Mouse (Mus musculus): ENCODE measurements at regions not wholly inside any gene's neighbourhood (a gene's known extent, or its start where the extent isn't known, plus 50 kb on each side); places are given as distances from the start of the nearest gene placed in this dataset.
"Not testable (repeated sequence)": the region's sequence is repeated elsewhere in the genome, so short reads cannot be mapped to it uniquely, and the experiment has no call there.

GRCm38 (mm10) chr4:131417159-131417748 lies 420.8 kb downstream of the Ptpru start:
- no peak for DNase-seq (ENCODE audit: low spot score in 2 of 2)

- no peak for DNase-seq (ENCODE audit: low spot score in 2 of 2)
Observed at GRCm38 (mm10) chr4:131425311-131425710, 412.8 kb downstream of the Ptpru start.

DNA sequence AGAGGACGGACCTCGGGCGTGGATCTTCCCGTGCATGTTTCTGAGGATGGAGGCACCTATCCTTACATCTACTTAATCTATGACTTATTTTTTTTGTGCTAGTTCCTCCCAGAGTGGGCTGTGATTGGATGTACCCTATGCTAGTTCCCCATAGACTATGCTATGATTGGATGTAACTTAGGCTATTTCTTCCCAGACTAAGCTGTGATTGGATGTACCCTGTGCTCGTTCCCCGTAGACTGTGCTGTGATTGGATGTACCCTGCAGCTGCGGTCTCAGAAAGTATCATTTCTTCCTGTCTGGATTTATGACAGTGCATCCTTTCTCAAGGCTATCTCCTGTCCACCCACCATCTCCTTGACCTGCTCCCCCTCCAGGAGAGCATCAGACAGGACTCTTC lies 410.2 kb downstream of the Ptpru start:
- no peak for DNase-seq (ENCODE audit: low spot score in 2 of 2)

DNA sequence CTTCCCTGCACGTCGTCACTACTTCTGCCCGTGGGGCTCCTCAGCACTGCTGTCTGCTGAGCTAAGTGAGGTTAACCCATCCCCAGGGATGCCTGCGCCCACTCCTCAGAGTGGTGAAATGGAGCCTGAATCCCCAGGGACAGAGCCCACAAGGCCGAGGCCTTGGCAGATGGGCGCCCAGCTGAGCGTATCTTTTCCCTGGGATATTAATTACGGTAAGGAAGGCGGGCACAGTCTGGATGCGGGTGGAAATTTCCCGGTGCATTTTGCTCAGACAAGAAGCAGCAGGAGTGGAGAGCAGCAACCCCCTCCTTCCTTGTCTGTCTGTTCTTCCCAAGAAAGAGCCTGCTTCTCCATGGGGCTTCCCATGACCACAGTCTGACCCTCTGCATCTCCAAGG lies 408.7 kb downstream of the Ptpru start:
- no peak for DNase-seq (ENCODE audit: low spot score in 2 of 2)

DNA sequence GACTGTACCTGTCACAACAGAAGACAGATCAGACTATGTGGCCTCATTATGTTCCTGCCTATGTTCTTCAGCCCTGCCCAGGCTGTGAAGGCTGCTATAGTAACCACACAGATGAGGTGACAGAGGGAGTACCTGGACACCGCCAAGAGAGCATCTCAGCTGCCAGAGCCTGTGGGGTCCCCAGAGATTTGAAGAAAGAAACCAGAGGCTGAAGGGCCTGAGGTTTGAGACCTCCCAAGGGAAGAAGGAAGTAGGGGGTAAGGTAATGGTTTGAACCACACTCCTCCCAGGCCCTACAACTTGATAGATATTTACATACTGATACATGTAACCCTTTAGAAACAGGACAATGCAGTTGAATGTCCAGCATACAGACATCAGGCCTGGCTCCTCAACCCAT lies 407.7 kb downstream of the Ptpru start:
- no peak for DNase-seq (ENCODE audit: low spot score in 2 of 2)

DNA sequence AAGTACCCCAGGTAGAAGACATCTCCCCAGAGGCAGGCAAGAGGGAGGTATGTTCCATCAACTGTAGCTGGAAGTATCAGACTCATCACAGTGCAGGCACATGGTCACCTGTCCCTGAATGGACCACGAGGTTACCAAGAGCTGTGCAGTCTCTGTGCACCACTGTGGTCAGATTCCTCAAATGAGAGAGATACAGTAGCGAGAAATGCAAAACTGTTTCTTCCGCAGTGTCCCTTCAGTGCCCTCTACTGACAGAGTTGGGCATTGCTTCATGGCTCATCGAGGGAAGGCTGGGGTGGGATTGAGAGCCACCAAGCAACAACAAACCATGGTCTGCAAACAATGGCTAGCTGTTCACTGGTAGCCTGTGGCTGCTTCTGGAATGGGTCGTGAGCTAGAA lies 406.9 kb downstream of the Ptpru start:
- DNase-seq (ENCODE audit: low spot score in 2 of 2) = peak in 1 of 2 experiments; percentile 7

DNA sequence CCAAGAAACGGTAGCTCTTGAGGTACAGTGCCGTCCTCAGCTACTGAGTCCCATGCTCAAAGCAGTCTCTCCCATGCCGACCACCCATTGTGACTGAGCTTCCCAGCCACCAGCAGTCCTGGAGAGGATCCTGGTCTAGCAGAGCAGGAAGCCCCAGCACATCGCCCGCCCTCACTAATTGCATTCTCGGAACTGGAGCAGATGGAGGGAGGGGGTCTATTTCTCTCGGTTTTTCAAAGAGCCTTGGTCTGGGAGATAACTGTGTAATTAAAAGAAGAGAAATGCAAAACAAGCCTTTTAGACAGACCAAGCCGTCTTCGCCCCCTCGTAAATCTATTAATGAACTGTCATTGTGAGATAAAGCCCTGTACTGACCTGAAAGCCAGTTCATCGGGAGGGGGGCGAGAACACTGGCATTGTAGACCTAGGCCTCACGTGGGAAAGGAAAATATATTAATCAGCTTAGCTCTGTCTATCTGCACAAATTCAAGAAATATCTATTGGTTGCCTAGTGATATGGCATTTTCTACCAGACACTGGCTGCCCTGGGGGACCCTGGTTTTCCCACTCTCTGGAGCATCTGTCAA lies 405.4 kb downstream of the Ptpru start:
- no peak for DNase-seq (ENCODE audit: low spot score in 2 of 2)

DNA sequence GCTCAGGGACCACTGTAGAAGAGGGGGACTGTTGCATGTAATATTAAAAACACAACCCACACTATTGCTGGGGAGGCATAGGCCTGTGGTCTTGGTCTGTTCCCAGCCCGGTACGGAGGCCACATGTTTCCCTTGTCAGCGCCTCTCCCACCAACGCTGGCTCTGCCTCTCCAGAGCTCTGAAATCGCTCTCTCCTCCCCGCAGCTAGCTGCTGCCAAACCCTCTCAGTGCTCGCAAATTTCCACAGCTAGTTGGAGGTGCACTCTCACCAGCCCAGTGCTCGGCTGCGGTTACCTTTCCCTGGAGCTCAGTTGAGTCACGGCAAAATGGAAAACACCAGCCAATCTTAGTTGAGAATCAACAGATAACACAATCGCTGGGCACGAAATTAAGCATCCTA lies 402.9 kb downstream of the Ptpru start:
- DNase-seq (ENCODE audit: low spot score in 2 of 2) = no peak

- DNase-seq (ENCODE audit: low spot score in 2 of 2) = no peak
Observed at GRCm38 (mm10) chr4:131438403-131438802, 399.7 kb downstream of the Ptpru start.

DNA sequence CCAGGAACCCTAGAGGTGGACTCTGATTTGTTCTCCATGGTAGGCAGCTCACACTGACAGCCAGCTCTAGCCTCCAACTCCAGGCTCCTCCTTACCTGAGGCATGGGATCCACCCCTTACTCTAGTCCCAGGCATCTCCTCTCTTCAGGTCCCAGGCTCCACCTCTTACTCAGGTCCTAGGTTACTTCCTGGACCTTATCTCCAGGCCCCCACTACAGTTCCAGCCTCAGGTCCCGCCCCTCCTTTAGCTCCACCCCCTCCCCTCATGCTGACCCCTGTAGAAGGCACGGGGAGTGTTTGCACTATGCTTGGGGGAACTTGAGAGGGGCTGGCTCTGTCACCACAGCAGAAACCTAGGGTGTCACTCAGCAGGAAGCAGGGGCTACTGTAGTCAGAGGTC lies 399.2 kb downstream of the Ptpru start:
- DNase-seq (ENCODE audit: low spot score in 2 of 2) = no peak

DNA sequence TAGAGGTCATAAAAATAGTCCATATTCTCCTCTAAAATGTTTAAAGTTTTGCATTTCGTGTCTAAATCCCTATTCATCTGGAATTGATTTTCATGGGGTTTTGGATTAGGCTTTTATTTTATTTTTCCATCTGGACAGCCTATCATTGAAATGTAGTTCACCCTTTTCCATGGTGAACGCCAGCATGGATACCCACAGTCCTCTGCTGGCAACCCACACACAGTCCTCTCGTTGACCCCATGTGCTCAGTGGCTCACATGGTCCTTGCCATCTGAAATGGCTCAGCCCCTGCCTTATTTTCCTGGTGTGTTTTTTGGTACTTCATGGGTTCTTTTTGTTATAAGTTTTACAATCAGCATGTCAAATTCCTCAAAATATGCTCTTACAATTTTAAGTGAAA lies 397.2 kb downstream of the Ptpru start:
- DNase-seq (ENCODE audit: low spot score in 2 of 2) = no peak

DNA sequence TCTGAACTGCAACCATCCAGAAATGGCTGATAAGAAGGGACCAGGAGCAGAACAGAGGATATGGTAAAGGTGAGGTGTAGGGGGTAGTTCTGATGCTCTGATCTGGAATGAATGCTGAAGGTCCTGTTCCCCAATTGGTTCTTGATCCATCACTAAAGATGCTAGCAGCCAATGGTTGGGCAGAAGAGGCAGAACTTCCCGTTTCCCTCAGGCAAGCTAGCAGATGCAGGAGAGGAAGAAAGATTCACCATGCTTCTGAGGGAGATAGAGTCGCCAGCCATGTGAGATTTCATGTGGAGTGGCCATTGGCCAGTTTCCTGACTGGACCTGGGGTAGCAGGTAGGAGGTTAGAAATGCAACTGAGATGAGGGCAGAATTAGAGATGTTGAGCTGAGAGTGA lies 394.6 kb downstream of the Ptpru start:
- no peak for DNase-seq (ENCODE audit: low spot score in 2 of 2)

DNA sequence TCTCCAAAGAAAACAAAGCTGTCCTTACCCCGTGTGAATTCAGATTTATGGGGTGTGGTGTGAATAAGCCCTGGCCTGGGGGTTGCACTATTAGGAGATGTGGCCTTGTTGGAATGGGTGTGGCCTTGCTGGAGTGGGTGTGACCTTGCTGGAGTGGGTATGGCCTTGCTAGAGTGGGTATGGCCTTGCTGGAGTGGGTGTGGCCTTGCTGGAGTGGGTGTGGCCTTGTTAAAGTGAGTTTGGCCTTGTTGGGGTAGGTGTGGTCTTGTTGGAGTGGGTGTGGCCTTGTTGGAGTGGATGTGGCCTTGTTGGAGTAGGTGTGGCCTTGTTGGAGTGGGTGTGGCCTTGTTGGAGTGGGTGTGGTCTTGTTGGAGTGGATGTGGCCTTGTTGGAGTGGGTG lies 387.8 kb downstream of the Ptpru start:
- DNase-seq (ENCODE audit: low spot score in 2 of 2) = not testable (repeated sequence)

GRCm38 (mm10) chr4:131457551-131457950 lies 380.5 kb downstream of the Ptpru start:
- no peak for DNase-seq (ENCODE audit: low spot score in 2 of 2)

GRCm38 (mm10) chr4:131459746-131460145 lies 378.3 kb downstream of the Ptpru start:
- DNase-seq (ENCODE audit: low spot score in 2 of 2) = no peak

DNA sequence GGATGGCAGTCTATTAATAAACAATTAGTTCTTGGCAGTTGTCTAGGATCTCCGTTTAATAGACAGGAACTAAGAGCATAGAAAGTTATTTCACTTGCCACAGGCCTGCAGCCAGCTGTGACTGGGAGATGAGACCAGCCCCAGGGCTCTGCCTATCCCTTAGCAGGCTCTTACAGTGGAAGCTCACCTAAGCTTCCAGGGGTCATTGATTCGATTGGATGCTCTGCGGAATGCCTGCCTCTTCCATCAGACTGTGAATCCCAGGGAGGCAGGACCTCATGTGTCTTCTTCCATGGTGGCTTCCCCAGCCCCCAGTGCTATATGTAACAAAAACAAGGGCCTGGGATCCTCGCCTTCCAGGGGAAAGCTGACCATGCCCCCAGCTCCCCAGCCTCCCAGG lies 376.8 kb downstream of the Ptpru start:
- no peak for DNase-seq (ENCODE audit: low spot score in 2 of 2)

DNA sequence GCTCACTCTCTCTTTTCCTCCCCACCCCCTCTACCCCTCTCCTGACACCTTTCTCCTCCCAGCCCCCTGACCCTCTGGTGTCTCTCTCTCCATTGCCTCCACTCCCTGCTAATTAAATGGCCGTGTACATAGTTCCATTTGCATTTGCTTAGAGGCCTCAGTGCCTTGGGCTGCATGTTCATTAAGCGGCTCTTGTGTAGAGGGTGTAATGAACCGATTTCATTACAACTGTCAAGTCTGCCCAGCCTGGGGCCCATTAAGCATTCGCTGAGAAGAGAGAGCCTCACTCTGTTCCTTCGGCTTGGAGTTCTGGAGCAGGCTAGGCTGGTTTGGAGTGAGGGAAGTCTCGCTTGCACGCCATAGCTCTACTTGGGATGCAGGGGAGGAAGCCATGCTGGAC lies 376.4 kb downstream of the Ptpru start:
- no peak for DNase-seq (ENCODE audit: low spot score in 2 of 2)

DNA sequence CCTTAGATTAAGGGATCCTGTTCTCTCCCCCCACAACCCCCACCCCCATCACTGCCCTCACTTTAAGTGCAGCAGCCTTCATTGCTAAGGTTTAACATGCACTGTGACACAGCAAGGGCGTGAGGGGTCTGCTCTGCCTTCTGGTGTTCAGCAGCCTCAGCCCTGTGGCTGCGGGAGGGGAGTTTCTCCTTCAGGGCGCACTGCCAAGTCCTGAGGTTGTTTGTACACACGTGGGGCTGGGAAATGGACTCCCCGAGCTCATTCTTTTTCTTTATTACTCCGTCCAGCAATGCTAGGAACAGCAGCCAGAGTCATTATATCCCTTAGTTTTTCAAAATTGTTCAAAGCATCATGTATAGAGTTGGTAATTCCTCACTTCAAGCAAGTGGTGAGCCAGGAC lies 363.1 kb downstream of the Ptpru start:
- no peak for DNase-seq (ENCODE audit: low spot score in 2 of 2)

DNA sequence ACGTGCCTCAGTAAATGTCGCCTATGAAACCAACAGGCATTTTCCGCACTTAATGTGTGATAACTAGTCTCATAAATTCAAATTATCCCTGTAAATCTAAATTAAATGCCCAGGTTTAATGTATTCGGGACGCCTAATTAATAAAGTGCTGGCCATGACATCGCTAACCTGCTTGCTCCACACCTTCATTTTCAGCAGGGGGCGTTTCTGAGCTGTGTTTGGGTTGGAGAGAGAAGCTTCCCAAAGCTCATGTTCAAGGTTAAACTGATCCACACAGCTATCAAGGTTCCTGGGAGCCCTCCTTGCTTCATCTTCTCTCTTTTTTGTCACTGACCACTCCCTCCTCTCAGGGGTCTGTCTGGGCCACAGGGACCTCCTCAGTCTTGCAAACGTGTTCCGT lies 359.2 kb downstream of the Ptpru start:
- no peak for DNase-seq (ENCODE audit: low spot score in 2 of 2)

- DNase-seq (ENCODE audit: low spot score in 2 of 2) = no peak
Observed at GRCm38 (mm10) chr4:131483958-131484605, 354.0 kb downstream of the Ptpru start.

- no peak for DNase-seq (ENCODE audit: low spot score in 2 of 2)
Observed at GRCm38 (mm10) chr4:131484607-131485111, 353.4 kb downstream of the Ptpru start.

- DNase-seq (ENCODE audit: low spot score in 2 of 2) = no peak
Observed at GRCm38 (mm10) chr4:131485126-131485825, 352.8 kb downstream of the Ptpru start.

GRCm38 (mm10) chr4:131486821-131487220 lies 351.3 kb downstream of the Ptpru start:
- DNase-seq (ENCODE audit: low spot score in 2 of 2) = peak in 1 of 2 experiments; percentile 51

All from spleen, postnatal 14 days (tissue).